In genomic region chr11:121655166-121655806, GRCm38 (mm10) we compare ENCODE assay signal across 13 mouse cellular contexts. TPM values are rescaled to one million over a fixed set of nuclear protein-coding genes. Genes with fewer than 3 reads are reported as not detected.
DNase-seq lines count a peak whose midpoint lies in the region; ATAC-seq and TF ChIP-seq lines count a peak whose summit lies in the region.
"Had no signal": no experiment of that assay in that cellular context is flagged by ENCODE, and none has a peak within 500 bp of the region (broad histone marks: within the 10 kb centered on the region; RNA-seq: fewer than 3 reads in every experiment).

No protein-coding gene starts in this region.

- no peak for TF ChIP-seq CTCF in thymus, adult 2 months (IDR thresholded peaks at IDR 0.05; ENCODE audit: borderline replicate concordance, control insufficient read depth, extremely low read depth, insufficient read depth, low read length, poor library complexity)

- peaks cover 30% of the 10 kb centered on the region for H3K4me1 ChIP-seq in embryonic facial prominence, embryonic 13.5 days
- peaks cover 5% of the 10 kb centered on the region; the same call in 1 of the 2 replicates for H3K4me1 ChIP-seq in embryonic facial prominence, embryonic 10.5 days
- peaks cover 8% of the 10 kb centered on the region for H3K4me1 ChIP-seq in thymus, adult 2 months (replicated peaks; ENCODE audit: control insufficient read depth, insufficient read depth, low read length)
- H3K4me1 ChIP-seq in neural tube, embryonic 15.5 days, result no peaks in the 10 kb centered on the region
- H3K4me1 ChIP-seq: forebrain, embryonic 15.5 days had no signal

- WGBS in embryonic facial prominence, embryonic 13.5 days, result 78% methylated on average over 6 of the region's 6 CpGs
- 77% methylated on average over 6 of the region's 6 CpGs for WGBS in embryonic facial prominence, embryonic 10.5 days
- WGBS in thymus, adult 2 months, result 27% methylated on average over 6 of the region's 6 CpGs
- whole genome bisulfite sequencing in neural tube, embryonic 15.5 days, result 90% methylated on average over 6 of the region's 6 CpGs

- H3K27me3 ChIP-seq in embryonic facial prominence, embryonic 13.5 days, result no peaks in the 10 kb centered on the region
- no peaks in the 10 kb centered on the region for H3K27me3 ChIP-seq in embryonic facial prominence, embryonic 10.5 days (replicated peaks; ENCODE audit: low read depth, poor library complexity, severe bottlenecking)
- H3K27me3 ChIP-seq in thymus, adult 2 months (ENCODE audit: control insufficient read depth, insufficient read depth, low read length), result no peaks in the 10 kb centered on the region
- H3K27me3 ChIP-seq in neural tube, embryonic 15.5 days (replicated peaks), result no peaks in the 10 kb centered on the region
- H3K27me3 ChIP-seq: forebrain, embryonic 15.5 days; liver, embryonic 15.5 days had no signal

- peaks cover 8% of the 10 kb centered on the region; the same call in 1 of the 2 replicates for H3K36me3 ChIP-seq in embryonic facial prominence, embryonic 13.5 days
- peaks cover 8% of the 10 kb centered on the region for H3K36me3 ChIP-seq in embryonic facial prominence, embryonic 10.5 days (replicated peaks)
- no peaks in the 10 kb centered on the region for H3K36me3 ChIP-seq in thymus, adult 2 months (ENCODE audit: control insufficient read depth, insufficient read depth, low read length)
- no peaks in the 10 kb centered on the region; the same call in 1 of the 2 replicates for H3K36me3 ChIP-seq in neural tube, embryonic 15.5 days
- H3K36me3 ChIP-seq: forebrain, embryonic 15.5 days; liver, embryonic 15.5 days had no signal

- H3K4me3 ChIP-seq in embryonic facial prominence, embryonic 13.5 days, result no peak overlapping the region
- H3K4me3 ChIP-seq in embryonic facial prominence, embryonic 10.5 days, result no peak overlapping the region
- H3K4me3 ChIP-seq in thymus, adult 2 months (ENCODE audit: control insufficient read depth, insufficient read depth, low read length), result no peak overlapping the region
- H3K4me3 ChIP-seq in neural tube, embryonic 15.5 days (replicated peaks), result no peak overlapping the region
- H3K4me3 ChIP-seq: forebrain, embryonic 15.5 days; liver, embryonic 15.5 days had no signal

- peak overlapping the region; percentile 75; the same call in 1 of the 2 replicates for H3K27ac ChIP-seq in embryonic facial prominence, embryonic 13.5 days
- no peak overlapping the region for H3K27ac ChIP-seq in embryonic facial prominence, embryonic 10.5 days (replicated peaks)
- 0 out of 2 replicates have a peak overlapping the region, but pooled peaks have one; percentile 10 for H3K27ac ChIP-seq in thymus, adult 2 months (ENCODE audit: control insufficient read depth, insufficient read depth, low read length)
- H3K27ac ChIP-seq in neural tube, embryonic 15.5 days (replicated peaks), result no peak overlapping the region
- H3K27ac ChIP-seq: forebrain, embryonic 15.5 days; kidney, postnatal 0 days; liver, embryonic 15.5 days had no signal

- no peaks in the 10 kb centered on the region for H3K9me3 ChIP-seq in embryonic facial prominence, embryonic 13.5 days
- no peaks in the 10 kb centered on the region for H3K9me3 ChIP-seq in embryonic facial prominence, embryonic 10.5 days
- H3K9me3 ChIP-seq in neural tube, embryonic 15.5 days (replicated peaks), result no peaks in the 10 kb centered on the region
- H3K9me3 ChIP-seq: forebrain, embryonic 15.5 days; liver, embryonic 15.5 days had no signal

- no peak overlapping the region for H3K4me2 ChIP-seq in embryonic facial prominence, embryonic 13.5 days
- H3K4me2 ChIP-seq in neural tube, embryonic 15.5 days, result no peak overlapping the region
- H3K4me2 ChIP-seq: forebrain, embryonic 15.5 days; liver, embryonic 15.5 days had no signal

- TF ChIP-seq POLR2A in thymus, adult 2 months (IDR thresholded peaks at IDR 0.05; ENCODE audit: control insufficient read depth, extremely low read depth, insufficient read depth, low read length, poor library complexity), result no peak

- no peak overlapping the region for H3K9ac ChIP-seq in embryonic facial prominence, embryonic 13.5 days
- no peak overlapping the region for H3K9ac ChIP-seq in neural tube, embryonic 15.5 days (replicated peaks)
- H3K9ac ChIP-seq: forebrain, embryonic 15.5 days; liver, embryonic 15.5 days had no signal

- no peak for DNase-seq in embryonic facial prominence, embryonic 10.5 days (ENCODE audit: low spot score)
- peak; percentile 11 for DNase-seq in thymus, adult 2 months
- no peak for DNase-seq in thymus, adult 18-20 months
- no peak for DNase-seq in adipocyte (ENCODE audit: low spot score)
- DNase-seq in layer of hippocampus, adult 11-12 months (ENCODE audit: low spot score), result no peak
- DNase-seq: cerebellum, adult 11-12 months; lung, postnatal 14 days had no signal

- no peak for ATAC-seq in embryonic facial prominence, embryonic 13.5 days (ENCODE audit: insufficient number of reproducible peaks, insufficient read depth, low FRiP score, low TSS enrichment, low read depth)
- ATAC-seq in megakaryocyte progenitor cell, adult 5-6 weeks (replicated peaks; ENCODE audit: poor library complexity), result peak; percentile 45
- ATAC-seq in neural tube, embryonic 15.5 days (ENCODE audit: low FRiP score), result no peak
- ATAC-seq: forebrain, embryonic 15.5 days had no signal

RNA-seq across cellular contexts. Expression of gene B3gntl1, which starts 17.7 kb away (rescaled TPM):
- 9.6 and 10.0 TPM in 2 replicates for polyA plus RNA-seq in embryonic facial prominence, embryonic 13.5 days (2015; fragmentation: Nextera tagmentation; extraction: Ambion mirVana)
- 5.8 and 6.6 TPM in 2 replicates for polyA plus RNA-seq in embryonic facial prominence, embryonic 10.5 days (2016; fragmentation: Nextera tagmentation; extraction: Ambion mirVana)
- 6.8 and 8.2 TPM in 2 replicates for polyA plus RNA-seq in thymus, adult 2 months (2012; rRNA removed)
- 3.2 and 6.6 TPM in 2 replicates for total RNA-seq in megakaryocyte progenitor cell, adult 5-6 weeks (2015)
- 8.0 and 8.6 TPM in 2 replicates for total RNA-seq in megakaryocyte progenitor cell, adult 5-6 weeks (2017)
- 6.5 and 7.7 TPM in 2 replicates for polyA plus RNA-seq in neural tube, embryonic 15.5 days (2015; fragmentation: Nextera tagmentation; extraction: Ambion mirVana)

RNA-seq across cellular contexts. Expression of gene Metrnl, which starts 46.1 kb away (rescaled TPM):
- 21.5 and 28.1 TPM in 2 replicates for polyA plus RNA-seq in embryonic facial prominence, embryonic 13.5 days (2015; fragmentation: Nextera tagmentation; extraction: Ambion mirVana)
- polyA plus RNA-seq in embryonic facial prominence, embryonic 10.5 days (2016; fragmentation: Nextera tagmentation; extraction: Ambion mirVana), result 8.4 and 8.5 TPM in 2 replicates
- polyA plus RNA-seq in thymus, adult 2 months (2012; rRNA removed), result 15.2 and 17.6 TPM in 2 replicates
- 1.3 and 1.7 TPM in 2 replicates for total RNA-seq in megakaryocyte progenitor cell, adult 5-6 weeks (2015)
- 0.87 and 0.91 TPM in 2 replicates for total RNA-seq in megakaryocyte progenitor cell, adult 5-6 weeks (2017)
- polyA plus RNA-seq in neural tube, embryonic 15.5 days (2015; fragmentation: Nextera tagmentation; extraction: Ambion mirVana), result 23.4 and 24.9 TPM in 2 replicates

Comparison
In these comparisons a context has a peak if more than half of its experiments do, and no peak if none do; other contexts are left out.
1. H3K27ac ChIP-seq: peak in embryonic facial prominence, embryonic 13.5 days (single experiment) and thymus, adult 2 months (single experiment); none in embryonic facial prominence, embryonic 10.5 days (single experiment) and neural tube, embryonic 15.5 days (single experiment).